Mouse (Mus musculus) 3T3-L1 (cell line): Measurements from ENCODE around the gene Ttc16.

Experiments
- DNase-seq: peaks from one replicate; pipeline ENCODE4 v3.0.0-alpha.2; 2015; ENCODE audit warnings: low read depth, low spot score

The Ttc16 gene

GRCm38 (mm10) chr2:32779714-32780113 lies 4.3 kb upstream of the Ttc16 start:
- no peak for DNase-seq

GRCm38 (mm10) chr2:32779131-32779530 lies 3.7 kb upstream of the Ttc16 start:
- DNase-seq = peak; percentile 58

- no peak for DNase-seq
These were observed 2.6 kb upstream of the Ttc16 start for GRCm38 (mm10) chr2:32778081-32778480.

GRCm38 (mm10) chr2:32776192-32776591 lies 759 bp upstream of the Ttc16 start:
- peak; percentile 79 for DNase-seq

GRCm38 (mm10) chr2:32772626-32773279 lies 2.7 kb downstream of the Ttc16 start:
- DNase-seq = no peak

- DNase-seq = no peak
These were observed 3.5 kb downstream of the Ttc16 start for GRCm38 (mm10) chr2:32771886-32772285.

- DNase-seq = no peak
These were observed 5.9 kb downstream of the Ttc16 start for GRCm38 (mm10) chr2:32769327-32770085.

GRCm38 (mm10) chr2:32768661-32769285 lies 6.7 kb downstream of the Ttc16 start:
- no peak for DNase-seq

- no peak for DNase-seq
These were observed 8.2 kb downstream of the Ttc16 start for GRCm38 (mm10) chr2:32767241-32767640.

GRCm38 (mm10) chr2:32763353-32763752 lies 12.1 kb downstream of the Ttc16 start:
- DNase-seq = no peak

- peak; percentile 40 for DNase-seq
These were observed 13.6 kb downstream of the Ttc16 start for GRCm38 (mm10) chr2:32761859-32762258.

GRCm38 (mm10) chr2:32761361-32761760 lies 14.1 kb downstream of the Ttc16 start:
- DNase-seq = no peak

- no peak for DNase-seq
These were observed 16.4 kb downstream of the Ttc16 start for GRCm38 (mm10) chr2:32759001-32759400.

- DNase-seq = peak; percentile 46
These were observed 16.9 kb downstream of the Ttc16 start for GRCm38 (mm10) chr2:32758503-32758902.

- DNase-seq = peak; percentile 99
These were observed 18.2 kb downstream of the Ttc16 start, which contains the start of gene Tor2a for GRCm38 (mm10) chr2:32757056-32757845. Gene Tor2a, plus strand, starts transcription at chr2:32757234.

- DNase-seq = no peak
These were observed 18.8 kb downstream of the Ttc16 start for GRCm38 (mm10) chr2:32756674-32757055.

- no peak for DNase-seq
These were observed 23.3 kb downstream of the Ttc16 start for GRCm38 (mm10) chr2:32752181-32752580.

GRCm38 (mm10) chr2:32751665-32752033 lies 23.8 kb downstream of the Ttc16 start:
- DNase-seq = no peak

GRCm38 (mm10) chr2:32750887-32751664 lies 24.4 kb downstream of the Ttc16 start:
- DNase-seq = no peak

- no peak for DNase-seq
These were observed 25.2 kb downstream of the Ttc16 start for GRCm38 (mm10) chr2:32750199-32750598.

GRCm38 (mm10) chr2:32749082-32749481 lies 26.4 kb downstream of the Ttc16 start:
- no peak for DNase-seq
